Mouse (Mus musculus): ENCODE measurements around the gene Cd9.

GRCm38 (mm10) chr6:125482427-125482831 lies 12.2 kb downstream of the Cd9 start:
- no peak for TF ChIP-seq CTCF (IDR thresholded peaks at IDR 0.05)
- TF ChIP-seq EP300 (IDR thresholded peaks at IDR 0.05; ENCODE audit: insufficient read depth, low read depth, low read length), result no peak
